Mouse (Mus musculus): ENCODE measurements around the gene Nphp3.

The Nphp3 gene

GRCm38 (mm10) chr9:104063244-104063961 lies 61.1 kb downstream of the Nphp3 start, which contains the start of gene Acad11:
Gene Acad11, plus strand, starts transcription at chr9:104063377.
- in situ Hi-C loops (cut with MboI, MseI) = no loop called here

GRCm38 (mm10) chr9:104064571-104064970 lies 62.2 kb downstream of the Nphp3 start:
- in situ Hi-C loops (cut with MboI, MseI) = no loop called here

GRCm38 (mm10) chr9:104070241-104070640 lies 67.9 kb downstream of the Nphp3 start:
- in situ Hi-C loops (cut with MboI, MseI) = no loop called here

GRCm38 (mm10) chr9:104070863-104071604 lies 68.7 kb downstream of the Nphp3 start:
- in situ Hi-C loops (cut with MboI, MseI) = no loop called here

GRCm38 (mm10) chr9:104075808-104076207 lies 73.5 kb downstream of the Nphp3 start:
- in situ Hi-C loops (cut with MboI, MseI) = no loop called here

- in situ Hi-C loops (cut with MboI, MseI) = no loop called here
Observed at GRCm38 (mm10) chr9:104078780-104079179, 76.4 kb downstream of the Nphp3 start.

GRCm38 (mm10) chr9:104079379-104079778 lies 77.0 kb downstream of the Nphp3 start:
- in situ Hi-C loops (cut with MboI, MseI) = no loop called here

GRCm38 (mm10) chr9:104080038-104080437 lies 77.7 kb downstream of the Nphp3 start:
- in situ Hi-C loops (cut with MboI, MseI) = no loop called here

GRCm38 (mm10) chr9:104085730-104086429 lies 83.5 kb downstream of the Nphp3 start:
- in situ Hi-C loops (cut with MboI, MseI) = no loop called here

- in situ Hi-C loops (cut with MboI, MseI) = no loop called here
Observed at GRCm38 (mm10) chr9:104088555-104088954, 86.2 kb downstream of the Nphp3 start.

- in situ Hi-C loops (cut with MboI, MseI) = no loop called here
Observed at GRCm38 (mm10) chr9:104092945-104093344, 90.6 kb downstream of the Nphp3 start.
